Mouse (Mus musculus) layer of hippocampus, adult 11-12 months (tissue): Measurements from ENCODE around the gene Lnpk.

Experiments used
- DNase-seq: peaks from one replicate; pipeline ENCODE4 v3.0.0; 2022; ENCODE audit warnings: low spot score

Lnpk gene

GRCm38 (mm10) chr2:74490186-74490585 lies 89.0 kb downstream of the Lnpk start:
- no peak for DNase-seq

- DNase-seq = no peak
These were observed 90.8 kb downstream of the Lnpk start for GRCm38 (mm10) chr2:74488443-74488842.

GRCm38 (mm10) chr2:74482651-74483050 lies 96.6 kb downstream of the Lnpk start:
- no peak for DNase-seq

- no peak for DNase-seq
These were observed 97.1 kb downstream of the Lnpk start for GRCm38 (mm10) chr2:74482086-74482485.
